Mouse (Mus musculus): ENCODE measurements around the gene Pax9. TPM values are rescaled to one million over a fixed set of nuclear protein-coding genes. Genes with fewer than 3 reads are reported as not detected.
A peak's percentile ranks its signal among the peaks of the same experiment; 100 is the strongest.

Gene Pax9
- polyA plus RNA-seq (2015; fragmentation: Nextera tagmentation; extraction: Ambion mirVana), result 0.08 and 0.28 TPM in 2 replicates

DNA sequence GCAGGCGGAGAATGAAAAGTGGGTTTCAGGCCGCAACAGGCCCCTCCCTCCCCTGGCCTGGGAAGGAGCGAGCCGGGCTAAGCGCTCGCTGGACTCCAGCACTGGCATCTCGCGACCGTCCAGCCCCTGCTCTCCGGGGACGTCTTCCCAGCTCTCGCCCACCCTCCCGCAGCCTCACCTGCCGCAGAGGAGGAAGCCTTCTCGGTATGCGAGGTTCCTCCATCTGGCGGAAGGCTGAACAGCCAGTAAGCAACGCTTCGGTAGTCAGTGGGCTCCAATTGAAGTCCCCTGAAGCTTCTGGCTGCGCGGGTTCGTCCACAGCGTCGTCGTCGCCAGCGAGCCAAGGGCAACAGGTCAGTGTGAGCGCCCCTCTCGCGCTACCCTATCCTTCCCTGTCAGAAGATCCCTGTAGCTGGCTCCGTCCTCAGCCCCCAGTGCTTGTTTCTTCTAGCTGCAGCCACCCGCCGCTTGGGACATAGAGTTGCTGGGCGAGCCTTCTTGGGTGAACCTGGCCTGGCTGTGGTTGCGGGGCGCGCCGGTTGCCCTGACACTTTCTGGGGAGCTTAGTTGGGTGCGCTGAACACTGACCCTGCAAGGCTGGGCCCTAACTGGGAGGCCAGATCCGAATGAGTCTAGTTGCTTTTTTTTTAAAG is at the start of gene Pax9:
Pax9 (plus strand) TSS at position 341 of the 653 bp plus-strand sequence.
- peak within 1 kb of the TSS; percentile 38 for H3K4me3 ChIP-seq
- H3K27ac ChIP-seq (replicated peaks), result no peak within 1 kb of the TSS
- peaks cover 99% of the 10 kb centered on the region for H3K27me3 ChIP-seq (replicated peaks)
- no peak for ATAC-seq (ENCODE audit: extremely low read depth, insufficient number of reproducible peaks, low FRiP score, low TSS enrichment)
- H3K9ac ChIP-seq, result no peak within 1 kb of the TSS
- 1% methylated on average over 32 of the region's 40 CpGs for WGBS
- peak within 1 kb of the TSS; percentile 60 for H3K4me2 ChIP-seq
- H3K9me3 ChIP-seq, result no peaks in the 10 kb centered on the region
- H3K36me3 ChIP-seq, result no peaks in the 10 kb centered on the region
- H3K4me1 ChIP-seq, result peaks cover 37% of the 10 kb centered on the region

DNA sequence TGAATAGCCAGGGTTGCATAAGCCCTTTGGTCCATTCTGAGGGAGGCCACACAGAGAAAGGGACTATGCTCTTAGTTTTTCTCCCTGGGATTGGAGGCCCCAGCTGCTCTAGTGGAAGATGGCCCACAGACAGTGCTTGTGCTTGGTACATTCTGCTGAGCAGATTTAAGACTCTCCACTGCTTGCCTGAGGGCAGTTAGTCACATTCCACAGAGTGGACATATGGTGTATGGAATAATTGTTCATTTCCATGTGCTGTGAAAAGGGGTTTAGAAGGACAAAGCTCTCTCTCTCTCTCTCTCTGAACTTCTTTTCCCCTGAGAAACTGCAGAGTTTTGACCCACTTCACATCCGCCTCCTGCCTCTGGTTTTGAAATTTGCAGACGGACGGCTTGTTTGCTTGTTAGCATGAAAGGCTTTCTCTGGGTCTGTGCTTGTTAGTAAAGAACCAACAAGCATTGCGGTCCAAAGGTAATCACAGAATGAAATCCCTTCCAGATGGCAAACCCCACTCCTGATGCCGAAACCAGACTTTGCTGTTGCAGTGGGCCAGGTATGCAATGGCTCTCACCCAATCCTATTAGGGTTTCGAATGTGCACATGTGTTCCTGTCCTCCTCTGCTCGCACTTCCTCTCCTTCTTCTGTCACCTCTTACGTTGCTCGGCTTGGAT is 22.0 kb upstream of the Pax9 start:
- 77% methylated on average over 9 of the region's 9 CpGs for WGBS
- ATAC-seq (ENCODE audit: extremely low read depth, insufficient number of reproducible peaks, low FRiP score, low TSS enrichment), result no peak

DNA sequence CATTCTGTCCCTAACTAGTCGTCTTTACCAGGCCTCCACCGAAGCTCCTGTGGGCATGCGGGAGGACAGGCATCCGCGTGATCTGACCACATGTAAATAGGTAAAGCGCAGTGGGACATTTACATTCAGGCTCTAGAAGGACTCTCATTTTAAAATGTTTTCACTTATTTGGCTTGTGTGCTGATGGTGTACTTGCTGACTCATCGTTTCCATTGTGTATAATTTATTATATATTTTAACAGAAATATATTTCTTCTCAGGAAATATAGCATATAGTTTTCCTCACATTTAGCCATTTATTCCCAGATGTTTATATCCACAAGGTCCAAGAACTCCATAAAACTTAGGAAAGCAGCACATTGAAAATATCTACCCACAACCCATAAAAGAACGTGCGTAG is 20.8 kb upstream of the Pax9 start:
- Histone ChIP-seq H3K9ac (no peak overlapping the region), H3K27ac (replicated peaks) (no peak overlapping the region), H3K4me1 (no peaks in the 10 kb centered on the region), H3K4me3 (no peak overlapping the region), H3K4me2 (no peak overlapping the region), H3K27me3 (replicated peaks) (0 out of 2 replicates have a peak, but pooled peaks cover 11% of the 10 kb centered on the region), H3K9me3 (no peaks in the 10 kb centered on the region), H3K36me3 (no peaks in the 10 kb centered on the region)
- 85% methylated on average over 9 of the region's 9 CpGs for WGBS
- ATAC-seq (ENCODE audit: extremely low read depth, insufficient number of reproducible peaks, low FRiP score, low TSS enrichment), result no peak

More for the DNA sequence above, 22.0 kb upstream of the Pax9 start:
- Histone ChIP-seq H3K27ac (replicated peaks) (no peak overlapping the region), H3K4me3 (no peak overlapping the region), H3K9ac (no peak overlapping the region), H3K4me1 (no peaks in the 10 kb centered on the region), H3K4me2 (no peak overlapping the region), H3K9me3 (no peaks in the 10 kb centered on the region), H3K27me3 (replicated peaks) (0 out of 2 replicates have a peak, but pooled peaks cover 11% of the 10 kb centered on the region), H3K36me3 (no peaks in the 10 kb centered on the region)

DNA sequence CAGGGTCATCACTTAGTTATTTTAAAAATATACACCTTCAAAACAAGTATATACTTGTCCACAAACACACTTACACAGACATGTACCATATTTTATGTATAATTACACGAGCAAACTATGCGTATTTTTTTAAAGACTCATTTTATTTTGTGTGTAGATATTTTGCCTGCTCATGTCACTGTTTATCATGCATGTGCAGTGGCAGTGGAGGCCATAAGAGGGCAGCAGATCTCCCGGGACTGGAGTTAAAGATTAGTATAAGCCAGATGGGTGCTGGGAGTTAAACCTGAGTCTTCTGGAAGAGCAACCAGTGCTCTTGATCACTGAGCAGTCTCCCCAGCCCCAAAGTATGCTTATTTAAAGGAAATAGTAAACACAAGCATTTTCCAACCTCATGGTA is 16.8 kb upstream of the Pax9 start:
- no peak for ATAC-seq (ENCODE audit: extremely low read depth, insufficient number of reproducible peaks, low FRiP score, low TSS enrichment)
- Histone ChIP-seq H3K9me3 (no peaks in the 10 kb centered on the region), H3K27me3 (replicated peaks) (peaks cover 33% of the 10 kb centered on the region), H3K4me1 (no peaks in the 10 kb centered on the region), H3K4me3 (no peak overlapping the region), H3K36me3 (no peaks in the 10 kb centered on the region), H3K27ac (replicated peaks) (no peak overlapping the region), H3K9ac (no peak overlapping the region), H3K4me2 (no peak overlapping the region)
- 30% methylated on average over 3 of the region's 3 CpGs for WGBS

DNA sequence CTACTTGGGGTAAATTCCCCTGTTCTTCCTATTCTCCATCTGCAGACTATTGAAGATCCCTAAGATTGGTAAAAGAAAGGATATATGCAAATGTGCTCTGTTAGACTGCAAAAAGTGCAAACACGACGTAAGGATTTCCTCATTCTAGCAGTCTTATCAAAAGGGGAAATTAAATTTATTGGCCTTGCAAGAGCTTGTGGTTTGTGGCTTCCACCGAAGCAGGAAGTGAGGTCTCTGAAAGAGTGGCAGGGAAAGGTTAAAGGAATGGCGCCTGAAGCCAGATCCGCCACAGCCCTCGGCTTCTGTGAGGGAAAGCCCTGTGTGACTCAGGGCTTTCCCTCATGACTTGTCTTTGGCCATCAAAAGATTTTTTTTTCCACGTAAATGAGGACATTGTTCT is 13.9 kb upstream of the Pax9 start:
- no peak overlapping the region for H3K27ac ChIP-seq (replicated peaks)
- ATAC-seq (ENCODE audit: extremely low read depth, insufficient number of reproducible peaks, low FRiP score, low TSS enrichment), result no peak
- H3K27me3 ChIP-seq (replicated peaks), result peaks cover 53% of the 10 kb centered on the region
- H3K36me3 ChIP-seq, result no peaks in the 10 kb centered on the region
- H3K9ac ChIP-seq, result no peak overlapping the region
- H3K4me1 ChIP-seq, result peaks cover 8% of the 10 kb centered on the region
- H3K4me3 ChIP-seq, result no peak overlapping the region
- WGBS, result 58% methylated on average over 7 of the region's 7 CpGs
- H3K4me2 ChIP-seq, result no peak overlapping the region
- no peaks in the 10 kb centered on the region for H3K9me3 ChIP-seq

DNA sequence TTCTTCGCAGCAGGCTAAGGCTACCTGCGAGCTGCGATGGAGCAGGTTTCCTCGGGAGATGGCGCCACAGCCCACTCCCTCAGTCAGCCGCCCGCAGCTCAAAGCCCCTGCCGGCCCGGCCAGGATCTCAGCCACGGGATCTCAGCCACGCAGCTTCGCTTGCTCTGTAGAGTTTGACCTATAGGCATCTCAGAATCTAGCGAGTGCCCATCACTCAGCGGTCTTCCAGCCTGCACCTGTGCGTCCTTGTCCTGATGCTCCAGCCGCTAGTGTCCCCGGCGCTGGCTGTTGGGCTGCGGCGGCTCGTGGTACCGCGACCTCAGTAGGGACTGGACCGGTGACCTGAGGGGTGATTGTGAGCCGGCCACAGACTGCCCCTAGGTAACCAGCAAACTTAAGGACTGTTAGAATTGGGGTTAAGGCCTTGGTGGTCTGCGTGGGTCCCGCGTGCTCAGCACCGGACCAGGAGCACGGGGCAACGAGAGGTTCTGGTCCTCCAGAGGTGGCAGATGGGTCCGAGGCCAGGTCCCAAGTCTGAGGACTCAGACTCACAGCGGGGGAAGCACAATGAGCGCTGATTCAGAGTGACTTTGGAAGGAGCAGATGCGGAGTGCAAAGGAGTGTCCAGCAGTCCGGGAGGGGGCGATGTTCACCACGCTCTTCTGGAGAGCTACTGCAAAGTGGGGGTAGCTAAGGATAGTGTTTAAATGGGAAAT is 10.3 kb upstream of the Pax9 start:
- H3K4me2 ChIP-seq, result peak overlapping the region; percentile 69
- no peak for ATAC-seq (ENCODE audit: extremely low read depth, insufficient number of reproducible peaks, low FRiP score, low TSS enrichment)
- H3K4me1 ChIP-seq, result peaks cover 8% of the 10 kb centered on the region
- peak overlapping the region; percentile 42 for H3K4me3 ChIP-seq
- no peaks in the 10 kb centered on the region for H3K9me3 ChIP-seq
- H3K27ac ChIP-seq (replicated peaks), result no peak overlapping the region
- peak overlapping the region; percentile 44 for H3K9ac ChIP-seq
- H3K27me3 ChIP-seq (replicated peaks), result peaks cover 89% of the 10 kb centered on the region
- no peaks in the 10 kb centered on the region for H3K36me3 ChIP-seq
- 2% methylated on average over 38 of the region's 38 CpGs for WGBS

DNA sequence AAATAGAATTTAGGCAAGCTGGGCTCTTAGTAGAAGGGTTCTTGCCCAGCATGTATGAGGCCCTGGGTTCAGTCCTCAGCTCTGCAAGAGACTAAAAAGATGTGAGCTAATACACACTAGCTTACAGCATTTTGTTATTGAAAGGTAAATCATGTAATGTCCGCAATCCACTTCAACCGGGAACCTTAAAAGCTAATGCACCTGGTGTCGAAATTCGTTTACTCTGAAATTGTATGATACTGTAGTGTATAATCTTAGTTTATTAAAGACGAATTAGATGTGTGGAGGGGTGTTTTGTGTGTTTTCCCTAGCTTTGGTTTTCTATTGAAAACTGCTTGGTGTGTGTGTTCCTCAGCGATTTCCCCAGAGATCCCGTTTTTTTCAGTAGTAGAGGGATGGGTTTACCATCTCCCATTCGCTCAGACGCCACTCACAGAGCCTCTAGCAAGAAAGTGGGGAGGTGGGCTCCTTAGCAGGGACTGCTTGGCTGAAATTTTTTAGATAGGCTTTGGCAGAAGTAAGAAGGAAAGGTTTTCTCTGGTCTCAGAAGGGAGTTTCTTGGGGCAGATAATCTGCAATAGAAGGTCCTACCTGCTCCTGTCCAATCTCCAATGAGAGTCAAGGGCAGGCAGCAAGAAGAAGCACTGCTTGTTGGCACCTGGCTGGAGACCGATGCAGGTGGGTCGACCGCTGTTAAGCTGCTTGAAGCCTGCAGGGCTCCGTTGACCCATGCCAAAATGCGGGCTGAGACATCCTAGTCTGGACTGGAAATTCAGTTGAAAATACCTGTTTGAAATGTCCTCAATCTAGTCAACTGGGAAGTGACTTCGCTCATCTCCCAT is 3.7 kb upstream of the Pax9 start:
- no peak for ATAC-seq (ENCODE audit: extremely low read depth, insufficient number of reproducible peaks, low FRiP score, low TSS enrichment)
- Histone ChIP-seq H3K9ac (no peak overlapping the region), H3K4me3 (no peak overlapping the region), H3K4me1 (peaks cover 22% of the 10 kb centered on the region), H3K4me2 (no peak overlapping the region), H3K27me3 (replicated peaks) (peaks cover 99% of the 10 kb centered on the region), H3K36me3 (no peaks in the 10 kb centered on the region), H3K27ac (replicated peaks) (no peak overlapping the region), H3K9me3 (no peaks in the 10 kb centered on the region)
- 5% methylated on average over 15 of the region's 15 CpGs for WGBS

DNA sequence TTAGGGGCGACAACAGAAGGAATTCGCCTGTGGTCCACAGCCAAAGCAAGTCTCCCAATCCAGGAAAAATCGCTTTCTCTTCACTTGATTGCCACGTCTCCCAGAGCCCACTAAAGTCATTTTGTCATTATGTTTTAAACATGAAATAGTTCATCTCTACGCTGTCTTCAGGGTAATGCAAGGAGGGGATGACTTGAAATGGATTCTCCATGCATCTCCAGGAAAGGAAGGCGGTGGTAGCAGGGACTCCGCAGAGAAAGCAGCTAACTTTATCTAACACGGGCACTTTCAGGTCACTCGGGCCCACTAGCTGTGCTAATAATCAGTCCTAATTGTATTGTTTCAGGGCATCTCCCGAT is 3.1 kb upstream of the Pax9 start:
- 2% methylated on average over 10 of the region's 10 CpGs for WGBS
- no peak overlapping the region for H3K9ac ChIP-seq
- H3K4me3 ChIP-seq, result no peak overlapping the region
- no peaks in the 10 kb centered on the region for H3K36me3 ChIP-seq
- peaks cover 22% of the 10 kb centered on the region for H3K4me1 ChIP-seq
- H3K27me3 ChIP-seq (replicated peaks), result peaks cover 99% of the 10 kb centered on the region
- no peaks in the 10 kb centered on the region for H3K9me3 ChIP-seq
- H3K27ac ChIP-seq (replicated peaks), result no peak overlapping the region
- no peak for ATAC-seq (ENCODE audit: extremely low read depth, insufficient number of reproducible peaks, low FRiP score, low TSS enrichment)
- no peak overlapping the region for H3K4me2 ChIP-seq

DNA sequence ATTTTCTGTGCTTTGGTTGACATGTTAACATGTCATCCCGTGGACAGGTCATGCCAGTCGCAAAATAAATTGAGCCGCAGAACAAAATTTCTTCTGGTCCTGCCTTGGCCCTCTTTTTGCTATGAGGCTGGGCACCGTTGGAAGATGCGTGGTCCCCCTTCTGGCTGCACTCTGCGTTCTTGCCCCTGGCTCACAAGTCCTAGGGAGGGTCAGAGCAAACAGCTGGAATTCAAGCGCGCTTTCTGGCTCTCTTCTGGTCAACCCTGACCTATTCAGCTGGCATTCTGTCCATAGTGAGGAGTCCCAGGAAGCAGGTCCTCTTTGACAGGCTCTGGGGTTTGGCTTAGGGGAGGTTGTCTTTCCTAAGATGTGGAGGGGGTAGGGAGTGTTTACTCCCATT is 2.6 kb upstream of the Pax9 start:
- no peak for ATAC-seq (ENCODE audit: extremely low read depth, insufficient number of reproducible peaks, low FRiP score, low TSS enrichment)
- WGBS, result 2% methylated on average over 8 of the region's 8 CpGs
- H3K9me3 ChIP-seq, result no peaks in the 10 kb centered on the region

DNA sequence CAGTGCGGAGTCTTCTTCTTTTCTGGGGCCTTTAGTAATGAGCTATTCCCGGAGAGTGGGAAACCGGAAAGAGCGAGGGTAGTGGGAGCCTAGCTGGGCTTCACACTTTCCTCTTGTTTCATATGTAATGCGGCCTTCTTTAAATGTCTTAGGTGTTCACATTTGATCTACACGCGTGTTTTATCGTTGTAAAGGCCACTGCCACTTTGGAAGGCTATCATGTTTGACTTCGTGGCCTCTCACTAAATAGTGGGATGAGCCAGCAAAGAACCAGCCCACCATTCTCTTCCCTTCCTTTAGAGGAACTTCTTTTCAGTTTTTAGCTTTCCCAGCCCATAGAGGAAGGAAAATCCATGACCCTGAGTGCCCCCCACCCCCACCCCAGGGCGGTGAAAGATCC is 2.2 kb upstream of the Pax9 start:
- Histone ChIP-seq H3K9me3 (no peaks in the 10 kb centered on the region), H3K9ac (no peak overlapping the region), H3K4me2 (peak overlapping the region; percentile 27; the same call in 1 of the 2 replicates), H3K4me3 (0 out of 2 replicates have a peak overlapping the region, but pooled peaks have one; percentile 12), H3K27me3 (replicated peaks) (peaks cover 99% of the 10 kb centered on the region), H3K27ac (replicated peaks) (no peak overlapping the region), H3K36me3 (no peaks in the 10 kb centered on the region), H3K4me1 (peaks cover 22% of the 10 kb centered on the region)
- no peak for ATAC-seq (ENCODE audit: extremely low read depth, insufficient number of reproducible peaks, low FRiP score, low TSS enrichment)
- WGBS, result 7% methylated on average over 10 of the region's 10 CpGs

More for the DNA sequence above, 2.6 kb upstream of the Pax9 start:
- H3K9ac ChIP-seq, result no peak overlapping the region
- H3K4me2 ChIP-seq, result no peak overlapping the region
- no peak overlapping the region for H3K4me3 ChIP-seq
- peaks cover 22% of the 10 kb centered on the region for H3K4me1 ChIP-seq
- H3K27me3 ChIP-seq (replicated peaks), result peaks cover 99% of the 10 kb centered on the region
- no peaks in the 10 kb centered on the region for H3K36me3 ChIP-seq
- no peak overlapping the region for H3K27ac ChIP-seq (replicated peaks)

DNA sequence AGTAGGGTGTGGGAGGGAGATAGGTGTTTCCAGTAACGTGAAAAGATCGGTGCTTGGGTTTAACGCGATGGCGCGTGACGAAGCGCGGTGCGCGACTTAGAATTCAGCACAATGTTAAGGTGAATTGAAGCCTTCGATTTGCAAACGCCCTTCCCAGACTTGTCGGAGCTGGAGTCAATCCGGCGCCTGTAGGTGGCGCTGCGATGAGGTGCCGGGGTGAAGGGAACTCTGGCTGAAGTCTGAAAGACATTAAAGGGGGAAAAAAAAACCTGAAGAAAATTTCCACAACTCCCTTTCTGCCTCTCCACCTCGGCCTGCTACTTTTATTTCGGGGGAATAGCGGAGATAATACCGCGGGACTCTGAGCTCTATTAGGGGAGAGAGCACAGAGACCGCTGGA is 1.8 kb upstream of the Pax9 start:
- under 1% methylated on average over 25 of the region's 25 CpGs for WGBS
- Histone ChIP-seq H3K4me3 (peak overlapping the region; percentile 12; the same call in 1 of the 2 replicates), H3K9ac (no peak overlapping the region), H3K27me3 (replicated peaks) (peaks cover 99% of the 10 kb centered on the region), H3K36me3 (no peaks in the 10 kb centered on the region), H3K4me1 (peaks cover 22% of the 10 kb centered on the region), H3K4me2 (peak overlapping the region; percentile 27; the same call in 1 of the 2 replicates), H3K9me3 (no peaks in the 10 kb centered on the region), H3K27ac (replicated peaks) (no peak overlapping the region)
- ATAC-seq (ENCODE audit: extremely low read depth, insufficient number of reproducible peaks, low FRiP score, low TSS enrichment), result no peak
